In the genomic region with DNA sequence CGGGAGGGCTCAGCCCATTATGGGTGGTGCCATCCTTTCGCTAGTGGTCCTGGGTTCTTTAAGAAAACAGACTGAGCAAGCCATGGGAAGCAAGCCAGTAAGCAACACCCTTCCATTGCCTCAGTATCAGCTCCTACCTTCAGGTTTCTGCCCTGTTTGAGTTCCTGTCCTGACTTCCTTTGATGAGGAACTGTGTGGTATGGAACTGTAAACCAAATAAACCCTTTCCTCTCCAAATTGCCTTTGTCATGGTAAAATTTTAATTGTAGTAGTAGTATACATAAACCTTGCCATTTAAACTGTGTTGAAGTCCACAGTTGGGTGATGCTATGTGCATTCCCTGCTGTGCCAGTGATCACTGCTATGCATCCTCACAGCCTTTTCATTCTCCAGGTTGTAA, we compare ENCODE assay signal across 9 mouse cellular contexts. TPM values are rescaled to one million over a fixed set of nuclear protein-coding genes. Genes with fewer than 3 reads are reported as not detected.
DNase-seq lines count a peak whose midpoint lies in the region; ATAC-seq and TF ChIP-seq lines count a peak whose summit lies in the region.
"Had no signal": no experiment of that assay in that cellular context is flagged by ENCODE, and none has a peak within 500 bp of the region (broad histone marks: within the 10 kb centered on the region; RNA-seq: fewer than 3 reads in every experiment).

No protein-coding gene starts in this region.

- H3K27me3 ChIP-seq in heart, embryonic 11.5 days (ENCODE audit: control insufficient read depth, insufficient read depth, low read length): no peaks in the 10 kb centered on the region
- no peaks in the 10 kb centered on the region for H3K27me3 ChIP-seq in heart, embryonic 10.5 days (ENCODE audit: insufficient read depth, poor library complexity, severe bottlenecking)
- no peaks in the 10 kb centered on the region for H3K27me3 ChIP-seq in embryonic facial prominence, embryonic 14.5 days (replicated peaks; ENCODE audit: control insufficient read depth, insufficient read depth, low read length)
- H3K27me3 ChIP-seq in liver, embryonic 14.5 days (ENCODE audit: control insufficient read depth, insufficient read depth, low read length): no peaks in the 10 kb centered on the region

- H3K4me1 ChIP-seq in heart, embryonic 11.5 days (ENCODE audit: control insufficient read depth, insufficient read depth, low read length): peaks cover 25% of the 10 kb centered on the region
- peaks cover 49% of the 10 kb centered on the region for H3K4me1 ChIP-seq in heart, embryonic 10.5 days
- peaks cover 21% of the 10 kb centered on the region for H3K4me1 ChIP-seq in embryonic facial prominence, embryonic 14.5 days (ENCODE audit: control insufficient read depth, insufficient read depth, low read length)
- peaks cover 39 to 40% of the 10 kb centered on the region in 2 experiments for H3K4me1 ChIP-seq in liver, embryonic 14.5 days (replicated peaks; ENCODE audit: control insufficient read depth in 2 of 2, insufficient read depth in 2 of 2, low read length in 1 of 2)

- 63% methylated on average over 2 of the region's 2 CpGs for WGBS in heart, embryonic 11.5 days (ENCODE audit: insufficient replicate concordance)
- 64% methylated on average over 2 of the region's 2 CpGs for WGBS in heart, embryonic 10.5 days
- WGBS in embryonic facial prominence, embryonic 14.5 days: 68% methylated on average over 2 of the region's 2 CpGs
- WGBS in liver, embryonic 14.5 days (ENCODE audit: insufficient replicate concordance): 43% methylated on average over 2 of the region's 2 CpGs

- no peak for TF ChIP-seq CTCF in liver, embryonic 14.5 days (IDR thresholded peaks at IDR 0.05; ENCODE audit: low read depth)

- no peak overlapping the region for H3K27ac ChIP-seq in heart, embryonic 11.5 days (ENCODE audit: low read depth, low read length)
- H3K27ac ChIP-seq in heart, embryonic 10.5 days: no peak overlapping the region
- H3K27ac ChIP-seq in embryonic facial prominence, embryonic 14.5 days (replicated peaks; ENCODE audit: low read depth, low read length): no peak overlapping the region
- no peak overlapping the region for H3K27ac ChIP-seq in liver, embryonic 14.5 days
- H3K27ac ChIP-seq: macrophage had no signal

- no peak overlapping the region for H3K9ac ChIP-seq in heart, embryonic 11.5 days (ENCODE audit: low read depth, low read length)
- H3K9ac ChIP-seq in embryonic facial prominence, embryonic 14.5 days (ENCODE audit: low read depth, low read length): no peak overlapping the region
- H3K9ac ChIP-seq in liver, embryonic 14.5 days (replicated peaks): no peak overlapping the region

- TF ChIP-seq EP300 in liver, embryonic 14.5 days (IDR thresholded peaks at IDR 0.05; ENCODE audit: low read depth): no peak

- H3K9me3 ChIP-seq in heart, embryonic 11.5 days (replicated peaks; ENCODE audit: control insufficient read depth, low read length): no peaks in the 10 kb centered on the region
- no peaks in the 10 kb centered on the region for H3K9me3 ChIP-seq in heart, embryonic 10.5 days
- no peaks in the 10 kb centered on the region for H3K9me3 ChIP-seq in embryonic facial prominence, embryonic 14.5 days (ENCODE audit: control insufficient read depth, low read length)
- no peaks in the 10 kb centered on the region for H3K9me3 ChIP-seq in liver, embryonic 14.5 days (ENCODE audit: control insufficient read depth, low read length)

- DNase-seq in heart, embryonic 10.5 days (ENCODE audit: low spot score): no peak
- DNase-seq in 416B (ENCODE audit: low read depth) (peak; percentile 52), MN1 (ENCODE audit: low spot score) (no peak)
- DNase-seq in embryonic facial prominence, embryonic 14.5 days (ENCODE audit: low spot score): no peak
- no peak for DNase-seq in liver, embryonic 14.5 days (ENCODE audit: low read depth in 3 of 3, low spot score in 3 of 3)
- no peak for DNase-seq in embryo, embryonic 11 days
- no peak for DNase-seq in spleen, postnatal 4 days (ENCODE audit: low spot score in 2 of 2)

- no peak for ATAC-seq in heart, embryonic 11.5 days (replicated peaks; ENCODE audit: insufficient number of reproducible peaks, low FRiP score, low TSS enrichment)
- no peak for ATAC-seq in embryonic facial prominence, embryonic 14.5 days (ENCODE audit: low read depth)
- no peak for ATAC-seq in liver, embryonic 14.5 days (ENCODE audit: insufficient read depth)

- peak overlapping the region; percentile 27 for H3K4me2 ChIP-seq in heart, embryonic 11.5 days
- H3K4me2 ChIP-seq in embryonic facial prominence, embryonic 14.5 days (ENCODE audit: low read depth, low read length): peak overlapping the region; percentile 81
- H3K4me2 ChIP-seq in liver, embryonic 14.5 days (ENCODE audit: low read depth): peak overlapping the region; percentile 96

- no peaks in the 10 kb centered on the region for H3K36me3 ChIP-seq in heart, embryonic 11.5 days (ENCODE audit: control insufficient read depth, insufficient read depth, low read length)
- no peaks in the 10 kb centered on the region for H3K36me3 ChIP-seq in heart, embryonic 10.5 days
- H3K36me3 ChIP-seq in embryonic facial prominence, embryonic 14.5 days (ENCODE audit: control insufficient read depth, insufficient read depth, low read length): no peaks in the 10 kb centered on the region
- no peaks in the 10 kb centered on the region for H3K36me3 ChIP-seq in liver, embryonic 14.5 days (replicated peaks; ENCODE audit: control insufficient read depth, insufficient read depth, low read depth)

- H3K4me3 ChIP-seq in heart, embryonic 11.5 days (ENCODE audit: low read depth, low read length): no peak overlapping the region
- no peak overlapping the region for H3K4me3 ChIP-seq in heart, embryonic 10.5 days
- H3K4me3 ChIP-seq in embryonic facial prominence, embryonic 14.5 days (ENCODE audit: low read depth, low read length): no peak overlapping the region
- no peak overlapping the region for H3K4me3 ChIP-seq in liver, embryonic 14.5 days (ENCODE audit: insufficient read depth in 1 of 2, low read depth in 2 of 2, low read length in 2 of 2)

RNA-seq across cellular contexts. Expression of gene Rock2, which starts 2.5 kb away (rescaled TPM):
- 19.8 and 22.2 TPM in 2 replicates for polyA plus RNA-seq in heart, embryonic 11.5 days (2014; fragmentation: Nextera tagmentation; extraction: Ambion mirVana)
- 16.9 and 19.6 TPM in 2 replicates for polyA plus RNA-seq in heart, embryonic 10.5 days (2016; fragmentation: Nextera tagmentation; extraction: Ambion mirVana)
- polyA plus RNA-seq in embryonic facial prominence, embryonic 14.5 days (2014; fragmentation: Nextera tagmentation; extraction: Ambion mirVana): 19.6 and 23.5 TPM in 2 replicates
- polyA plus RNA-seq in liver, embryonic 14.5 days (2012; rRNA removed): 3.7 and 5.7 TPM in 2 replicates
- polyA plus RNA-seq in liver, embryonic 14.5 days (2014; fragmentation: Nextera tagmentation; extraction: Ambion mirVana): 5.1 and 6.6 TPM in 2 replicates

Comparison
In these comparisons a context has a peak if more than half of its experiments do, and no peak if none do; other contexts are left out.
1. H3K4me2 ChIP-seq: peak in every context shown above with its lines; median percentile 96 in liver, embryonic 14.5 days; 81 in embryonic facial prominence, embryonic 14.5 days; 27 in heart, embryonic 11.5 days.